ENCODE assay signal across 8 mouse cellular contexts in genomic region chr6:88874868-88875508, GRCm38 (mm10). TPM values are rescaled to one million over a fixed set of nuclear protein-coding genes. Genes with fewer than 3 reads are reported as not detected.
A peak's percentile ranks its signal among the peaks of the same experiment; 100 is the strongest.
DNase-seq lines count a peak whose midpoint lies in the region; ATAC-seq lines count a peak whose summit lies in the region.

Gene Podxl2 (minus strand): TSS chr6:88875044.

- H3K4me3 ChIP-seq in intestine, embryonic 14.5 days (ENCODE audit: low read depth, low read length), result peak within 1 kb of the TSS; percentile 72

- ATAC-seq in intestine, embryonic 14.5 days (replicated peaks; ENCODE audit: low FRiP score, low TSS enrichment, low read depth), result peak; percentile 75

- no peaks in the 10 kb centered on the region for H3K9me3 ChIP-seq in intestine, embryonic 14.5 days (ENCODE audit: control insufficient read depth, low read length)

- H3K4me2 ChIP-seq in intestine, embryonic 14.5 days (ENCODE audit: low read length), result peak within 1 kb of the TSS; percentile 96

- 6% methylated on average over 44 of the region's 63 CpGs for WGBS in intestine, embryonic 14.5 days

- H3K27ac ChIP-seq in intestine, embryonic 14.5 days (ENCODE audit: low read depth), result peak within 1 kb of the TSS; percentile 33; the same call in 1 of the 2 replicates

- H3K9ac ChIP-seq in intestine, embryonic 14.5 days (ENCODE audit: low read length), result peak within 1 kb of the TSS; percentile 74

- 0 out of 2 replicates have a peak, but pooled peaks cover 7% of the 10 kb centered on the region for H3K27me3 ChIP-seq in intestine, embryonic 14.5 days (replicated peaks; ENCODE audit: control insufficient read depth, insufficient read depth, low read length)

- H3K4me1 ChIP-seq in intestine, embryonic 14.5 days (replicated peaks; ENCODE audit: control insufficient read depth, insufficient read depth, low read length), result peaks cover 16% of the 10 kb centered on the region

- intact Hi-C loops in gastrocnemius, postnatal 36 days (cut with DNase I), result no loop called here
- intact Hi-C loops in left cerebral cortex, postnatal 36 days (cut with DNase I), result no loop called here

- H3K36me3 ChIP-seq in intestine, embryonic 14.5 days (ENCODE audit: control insufficient read depth, insufficient read depth, low read length), result no peaks in the 10 kb centered on the region

- DNase-seq in adrenal gland, postnatal 25 days, result peak; percentile 86
- peak; percentile 93 for DNase-seq in embryo, embryonic 11 days
- peak; percentile 64 to 70 for DNase-seq in gastrocnemius, postnatal 36 days
- DNase-seq in intestine, embryonic 14.5 days (ENCODE audit: low spot score), result peak; percentile 86
- DNase-seq in left cerebral cortex, postnatal 36 days (ENCODE audit: low spot score in 2 of 2), result peak; percentile 80 to 86
- DNase-seq in mesoderm, embryonic 11.5 days (ENCODE audit: low read depth, low spot score), result peak; percentile 86
- peak; percentile 58 for DNase-seq in skeletal muscle tissue, adult 2 months (ENCODE audit: low read depth, low spot score)
- no peak for DNase-seq in MN1 (ENCODE audit: low spot score)

RNA-seq across cellular contexts. Expression of gene Podxl2, which starts in this region (rescaled TPM):
- total RNA-seq in adrenal gland, postnatal 25 days (2021), result 31.4 and 33.5 TPM in 2 replicates
- 10 to 100 TPM; 45.1 to 50.5 TPM for total RNA-seq in gastrocnemius, postnatal 36 days (2021)
- 68.0 and 71.4 TPM in 2 replicates for polyA plus RNA-seq in intestine, embryonic 14.5 days (2014; fragmentation: Nextera tagmentation; extraction: Ambion mirVana)
- total RNA-seq in left cerebral cortex, postnatal 36 days (2021), result 100 to 1,000 TPM; 181 to 221 TPM
